Mouse (Mus musculus) kidney, adult 2 months (tissue): ENCODE results near the gene Tuba1c.

ENCODE experiments used
- CTCF ChIP-seq: fragments of 200-500 bp; conservative IDR thresholded peaks from 2 replicates; pipeline ENCODE4 v1.5.1; 2011; ENCODE audit warnings: low read depth, mild to moderate bottlenecking, control low read depth, low read length, moderate library complexity, mixed read lengths; ENCODE audit not compliant: insufficient read depth, insufficient read length
- POLR2A ChIP-seq: fragments of 200-500 bp; IDR thresholded peaks from one replicate; pipeline ENCODE4 v1.6.1; 2011; ENCODE audit warnings: low read depth, low read length, control low read depth

DNA sequence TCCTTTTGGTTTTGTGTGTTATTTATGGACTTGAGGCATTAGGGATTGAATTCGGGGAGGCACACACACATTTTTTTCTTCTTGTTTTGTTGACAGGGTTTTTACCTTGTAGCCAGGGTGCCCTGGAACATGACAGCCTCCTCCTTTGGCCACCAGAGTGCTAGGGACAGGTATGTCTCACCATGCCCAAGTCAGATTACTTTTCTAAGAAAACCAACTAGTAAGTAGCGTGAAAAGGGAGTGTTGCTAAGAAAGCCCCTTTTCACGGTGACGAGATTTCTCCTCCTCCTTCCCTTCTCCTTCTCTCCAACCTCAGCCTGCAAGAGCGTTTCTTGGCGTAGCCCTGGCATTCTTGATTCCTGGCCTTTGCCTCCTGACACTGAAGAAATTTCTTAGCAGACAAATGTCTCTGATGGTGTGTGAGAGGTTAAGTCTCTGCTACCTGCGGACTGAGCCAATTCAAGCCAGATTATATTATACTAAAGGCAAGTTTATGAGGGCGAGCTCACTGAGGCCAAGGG is 42.0 kb upstream of the Tuba1c start:
- TF ChIP-seq CTCF (no peak), POLR2A (no peak)
